Mouse (Mus musculus): Measurements from ENCODE around the gene Blmh.

Gene Blmh

DNA sequence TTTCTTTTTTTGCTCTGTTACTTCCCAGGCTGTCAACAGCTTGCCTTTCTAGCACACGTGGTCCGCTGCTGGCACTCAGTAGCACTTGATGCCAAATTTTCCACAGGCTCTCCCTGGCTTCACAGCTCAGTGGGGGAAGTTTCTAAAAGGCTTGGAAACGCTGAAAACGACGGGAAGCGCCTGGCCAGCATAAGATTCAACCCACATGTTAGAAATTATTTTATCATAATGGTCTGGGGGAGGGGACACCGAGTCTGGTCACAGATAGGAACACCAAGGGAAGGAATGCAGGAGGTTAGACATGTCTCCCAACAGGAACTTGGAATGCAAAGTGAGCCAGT is 12.6 kb upstream of the Blmh start:
- in situ Hi-C loops (cut with MboI, MseI) = no loop called here

DNA sequence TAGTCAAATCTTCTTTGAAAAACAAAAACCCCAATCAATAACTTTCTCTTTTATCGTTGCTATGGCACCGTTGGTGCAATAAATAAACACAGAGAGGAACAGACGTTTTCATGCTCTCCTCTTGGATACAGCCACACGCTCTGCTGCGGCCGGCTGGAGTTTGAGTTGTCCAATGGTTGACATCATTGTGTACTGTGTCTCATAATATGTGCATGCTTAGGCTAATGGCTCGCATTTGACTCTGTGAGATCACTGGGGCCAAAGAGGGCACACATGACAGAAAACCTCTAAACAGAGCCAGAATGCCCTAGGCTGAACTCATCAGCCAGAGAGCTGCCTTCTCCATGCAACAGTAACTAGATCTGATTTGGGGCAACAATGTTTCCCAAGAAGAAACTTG is 10.2 kb upstream of the Blmh start:
- in situ Hi-C loops (cut with MboI, MseI) = no loop called here

DNA sequence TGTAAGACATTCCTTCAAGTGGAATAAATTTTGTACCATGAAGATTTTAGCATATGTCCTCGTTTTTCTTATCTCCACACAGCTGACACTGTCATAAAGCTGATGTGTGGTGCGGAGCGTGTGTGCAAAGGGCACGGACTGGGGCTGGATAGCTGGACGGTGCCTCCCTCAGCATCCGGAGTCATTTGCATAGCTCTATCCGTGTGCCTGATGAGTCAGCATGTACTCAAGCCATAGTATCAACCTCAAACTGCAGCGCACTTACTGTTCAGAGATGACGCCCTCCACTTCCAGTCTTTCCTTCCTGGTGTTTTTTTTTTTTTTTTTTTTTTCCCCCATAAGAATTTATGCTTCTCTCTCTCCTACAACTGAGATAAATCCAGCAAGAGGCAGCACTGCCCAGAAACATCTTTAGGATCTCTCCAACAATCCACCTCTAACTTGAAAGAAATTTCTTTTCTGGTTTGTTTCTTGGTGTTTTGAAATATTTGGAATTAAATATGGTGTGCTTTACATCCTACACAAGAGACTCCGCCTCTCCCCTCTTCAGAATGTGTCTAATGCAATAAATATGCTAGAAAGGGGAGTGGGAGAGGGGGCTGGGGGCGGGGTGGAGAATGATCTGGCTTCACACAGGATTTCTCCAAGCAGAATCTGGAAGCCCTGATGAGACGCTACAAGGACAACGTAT is 7.9 kb upstream of the Blmh start:
- in situ Hi-C loops (cut with MboI, MseI) = no loop called here

DNA sequence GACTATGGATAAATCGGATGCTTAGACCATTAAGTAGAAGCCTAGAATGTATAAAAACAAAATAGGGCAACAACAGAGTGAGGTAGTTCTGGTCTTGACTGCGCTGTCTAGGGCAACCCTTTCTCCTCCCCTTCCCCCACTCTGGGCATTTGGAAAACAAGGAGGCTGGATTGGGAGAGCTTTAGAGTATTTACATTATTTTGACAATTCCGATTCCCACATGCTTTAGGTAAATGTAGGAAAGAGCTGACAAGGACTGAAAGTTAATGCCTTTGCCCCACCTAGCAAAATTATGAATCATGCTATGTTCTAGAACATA is 7.4 kb upstream of the Blmh start:
- in situ Hi-C loops (cut with MboI, MseI) = no loop called here

DNA sequence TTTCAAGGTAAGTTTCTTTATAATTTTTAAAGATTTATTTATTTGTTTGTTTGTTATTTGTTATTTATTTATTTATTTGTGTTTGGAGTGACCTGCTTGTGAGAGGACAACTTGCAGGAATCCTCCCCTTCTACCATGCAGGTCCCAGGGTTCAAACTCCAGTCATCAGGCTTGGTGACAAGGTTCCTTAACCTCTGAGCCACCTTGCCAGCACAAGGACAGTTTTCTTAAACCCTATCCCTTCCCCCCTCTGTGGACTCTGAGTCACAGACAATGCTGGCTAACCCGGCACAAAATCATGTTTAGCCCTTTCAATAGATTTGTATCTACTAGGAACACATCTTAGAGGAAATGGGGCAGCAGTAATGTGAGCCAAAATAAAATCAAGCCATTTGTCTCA is 4.0 kb upstream of the Blmh start:
- in situ Hi-C loops (cut with MboI, MseI) = loop anchor here in 1 of 2 experiments (10.0 kb wide), 1 partner anchor 236 kb away; no protein-coding TSS in a partner anchor

DNA sequence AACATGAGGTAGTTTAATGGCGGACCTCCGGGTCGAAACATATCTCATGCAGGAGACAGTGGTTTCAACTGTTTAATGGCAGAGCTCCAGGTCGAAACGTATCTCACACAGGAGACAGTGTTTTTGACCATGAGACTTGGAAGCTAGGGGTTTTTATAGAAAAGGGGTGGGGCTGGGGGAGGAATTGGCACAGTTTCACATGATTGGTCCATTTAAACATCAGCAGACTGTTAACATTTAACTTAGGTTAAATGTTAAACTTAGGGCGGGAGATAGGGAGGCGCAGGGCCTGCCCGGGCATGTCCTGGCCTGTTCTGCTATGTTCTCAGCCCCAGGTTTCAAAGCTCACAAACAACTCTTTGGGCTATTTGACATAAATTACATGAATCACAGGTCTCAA is 4.0 kb downstream of the Blmh start:
- in situ Hi-C loops (cut with MboI, MseI) = loop anchor here in 1 of 2 experiments (10.0 kb wide), 1 partner anchor 244 kb away; no protein-coding TSS in a partner anchor

DNA sequence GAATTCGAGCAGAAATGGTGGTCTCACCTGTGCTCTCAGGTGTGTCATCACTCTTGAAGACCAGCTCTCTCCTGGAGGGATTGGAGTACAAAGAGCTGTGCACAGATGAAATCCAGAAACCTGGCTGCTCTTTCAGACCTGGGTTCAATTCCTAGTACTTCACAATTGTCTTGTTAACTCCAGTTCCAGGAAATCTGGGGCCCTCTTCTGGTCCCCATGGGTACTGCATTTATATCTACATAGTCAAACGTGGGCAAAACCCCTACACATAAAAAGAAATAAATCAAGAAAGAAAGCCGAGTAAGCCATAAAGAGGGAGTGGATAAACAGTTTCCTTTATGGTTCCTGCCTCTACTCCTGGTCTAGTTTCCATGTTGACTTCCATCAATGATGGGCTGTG is 8.6 kb downstream of the Blmh start:
- in situ Hi-C loops (cut with MboI, MseI) = no loop called here

DNA sequence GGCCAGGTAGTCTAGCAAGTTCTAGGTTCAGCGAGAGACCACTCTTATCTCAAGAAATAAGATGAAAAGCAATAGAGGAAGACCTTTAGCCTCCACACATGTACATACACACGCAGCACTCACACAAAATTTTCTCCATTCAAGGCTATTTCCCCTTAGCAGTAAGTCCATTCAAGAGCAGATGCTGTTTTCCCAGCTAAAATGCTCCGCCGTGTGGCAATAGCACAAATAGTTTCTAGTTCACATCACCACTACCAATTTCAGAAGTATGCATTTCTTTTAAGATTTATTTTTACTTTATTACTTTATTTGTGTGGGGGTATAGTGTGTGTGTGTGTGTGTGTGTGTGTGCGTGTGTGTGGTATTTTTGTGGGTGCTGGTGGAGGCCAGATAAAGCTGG is 12.0 kb downstream of the Blmh start:
- in situ Hi-C loops (cut with MboI, MseI) = no loop called here

DNA sequence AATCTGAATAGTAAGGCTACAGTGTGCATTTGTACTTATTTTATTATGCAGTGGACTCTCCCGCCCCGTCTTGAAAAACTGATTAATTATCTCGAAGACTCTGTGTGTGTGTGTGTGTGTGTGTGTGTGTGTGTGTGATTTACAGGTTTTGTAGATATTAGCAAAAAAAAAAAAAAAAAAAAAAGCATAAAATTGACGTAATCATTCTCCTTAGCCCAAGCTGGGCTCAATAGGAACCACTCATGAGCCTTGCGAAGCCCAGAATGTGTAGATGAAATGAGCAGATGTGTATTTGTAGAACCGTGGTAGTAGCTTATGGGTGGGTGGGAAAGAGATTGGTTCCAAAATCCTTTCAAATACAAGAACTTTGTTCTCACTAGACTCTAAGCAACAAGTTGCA is 20.2 kb downstream of the Blmh start:
- in situ Hi-C loops (cut with MboI, MseI) = no loop called here

DNA sequence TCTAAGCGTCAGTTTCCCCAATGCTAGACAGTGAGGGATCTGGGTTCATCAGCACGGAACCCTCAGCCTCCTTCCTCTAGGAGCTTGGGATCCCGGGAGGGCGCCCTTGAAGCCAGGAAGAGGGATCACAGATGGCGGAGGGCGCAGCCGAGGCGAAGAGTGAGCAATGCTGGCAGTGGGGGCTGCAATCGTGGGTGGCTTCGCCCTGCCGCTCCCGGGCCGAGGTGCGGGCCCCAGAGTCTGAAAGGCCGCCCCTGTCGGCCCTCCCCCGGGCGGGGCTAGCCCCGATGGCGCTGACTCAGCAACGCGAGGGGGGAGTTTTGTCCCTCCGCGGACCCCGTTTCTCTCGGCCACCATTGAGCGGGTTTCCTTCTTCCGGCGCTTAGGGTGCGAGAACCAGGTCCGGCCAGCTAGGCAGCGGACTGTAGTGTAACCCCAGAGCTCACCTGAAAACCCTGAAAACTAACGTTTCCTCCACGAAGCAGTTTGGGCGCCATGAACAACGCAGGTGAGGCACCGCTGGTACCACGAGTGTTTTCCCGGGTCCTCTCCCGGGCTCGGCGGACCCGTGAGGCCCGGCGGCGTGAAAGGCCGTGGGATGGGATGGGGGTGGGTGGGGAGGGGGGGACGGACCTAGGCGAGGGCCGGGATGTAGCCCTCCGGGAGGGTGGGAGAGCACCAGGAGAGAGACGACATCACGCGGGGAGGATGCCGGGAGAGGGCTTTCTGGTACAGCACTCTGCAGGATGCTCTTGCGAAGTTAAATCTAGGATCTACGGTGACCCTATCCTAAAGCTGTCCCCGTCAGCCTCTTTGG is 21.0 kb downstream of the Blmh start:
- in situ Hi-C loops (cut with MboI, MseI) = no loop called here

DNA sequence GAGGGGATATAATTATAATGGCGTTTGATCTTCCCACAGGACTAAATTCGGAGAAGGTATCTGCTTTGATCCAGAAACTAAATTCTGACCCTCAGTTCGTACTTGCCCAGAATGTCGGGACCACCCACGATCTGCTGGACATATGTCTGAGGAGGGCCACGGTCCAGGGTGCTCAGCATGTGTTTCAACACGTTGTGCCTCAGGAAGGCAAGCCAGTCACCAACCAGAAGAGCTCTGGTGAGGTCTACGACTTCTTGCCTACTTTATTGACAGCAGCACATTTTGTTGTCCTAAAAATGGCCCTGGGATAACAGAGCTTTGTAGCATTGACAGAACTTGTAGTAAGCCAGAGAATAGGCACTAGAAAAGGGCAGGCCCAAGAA is 21.6 kb downstream of the Blmh start:
- in situ Hi-C loops (cut with MboI, MseI) = no loop called here

DNA sequence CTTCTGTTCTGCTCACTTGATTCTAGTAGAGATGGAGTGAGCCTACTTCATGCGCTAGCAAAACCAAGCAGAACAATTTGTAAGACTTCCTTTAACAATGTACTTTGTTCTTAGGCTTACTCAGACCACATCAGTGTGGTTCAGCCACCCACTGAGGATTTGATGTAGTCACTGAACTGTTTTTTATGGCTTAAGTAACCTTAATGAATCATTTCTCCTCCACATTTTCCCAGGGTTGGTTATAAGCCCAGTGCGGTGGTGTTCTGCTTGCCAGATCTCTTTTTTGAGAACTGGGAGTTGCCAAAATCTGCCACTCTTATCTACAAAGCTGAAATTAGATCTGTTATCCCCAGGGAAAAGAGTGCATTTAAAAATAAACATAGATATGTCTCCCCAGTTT is 28.9 kb downstream of the Blmh start:
- in situ Hi-C loops (cut with MboI, MseI) = no loop called here

DNA sequence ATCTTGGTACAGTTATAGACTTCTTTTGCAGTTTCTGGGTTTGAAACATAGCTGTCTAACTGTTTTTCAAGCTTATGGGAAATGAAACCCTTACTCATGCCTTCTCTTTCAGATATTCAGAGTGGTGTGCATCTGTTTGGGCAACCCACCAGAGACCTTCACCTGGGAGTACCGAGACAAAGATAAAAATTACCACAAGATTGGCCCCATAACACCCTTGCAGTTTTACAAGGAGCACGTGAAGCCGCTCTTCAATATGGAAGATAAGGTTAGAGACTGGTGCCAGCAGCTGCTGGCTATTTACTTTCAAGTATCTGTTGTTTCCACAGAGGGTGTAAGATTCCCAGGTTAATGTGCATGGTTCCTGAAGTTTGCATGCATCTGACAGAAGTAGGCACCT is 41.1 kb downstream of the Blmh start:
- in situ Hi-C loops (cut with MboI, MseI) = no loop called here

DNA sequence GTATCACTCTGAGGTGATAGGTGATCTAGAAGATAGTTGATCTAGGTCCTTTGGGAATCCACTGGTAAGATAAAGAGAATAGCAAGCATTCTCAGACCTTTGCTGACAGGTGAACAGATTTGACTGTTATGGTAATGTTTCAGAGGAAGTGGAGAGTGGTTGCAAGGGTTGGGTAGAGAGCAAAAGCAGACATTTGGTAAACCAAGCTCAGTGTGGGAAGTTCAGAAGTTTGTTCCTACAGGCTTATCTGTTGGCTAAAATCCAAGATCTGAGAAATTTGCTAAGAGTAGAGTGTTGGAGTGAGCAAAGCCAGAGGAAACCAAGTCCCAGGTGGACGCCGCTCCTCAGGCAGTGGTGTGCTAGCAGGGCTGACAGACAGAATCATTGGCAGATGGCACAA is 45.7 kb downstream of the Blmh start:
- in situ Hi-C loops (cut with MboI, MseI) = no loop called here

DNA sequence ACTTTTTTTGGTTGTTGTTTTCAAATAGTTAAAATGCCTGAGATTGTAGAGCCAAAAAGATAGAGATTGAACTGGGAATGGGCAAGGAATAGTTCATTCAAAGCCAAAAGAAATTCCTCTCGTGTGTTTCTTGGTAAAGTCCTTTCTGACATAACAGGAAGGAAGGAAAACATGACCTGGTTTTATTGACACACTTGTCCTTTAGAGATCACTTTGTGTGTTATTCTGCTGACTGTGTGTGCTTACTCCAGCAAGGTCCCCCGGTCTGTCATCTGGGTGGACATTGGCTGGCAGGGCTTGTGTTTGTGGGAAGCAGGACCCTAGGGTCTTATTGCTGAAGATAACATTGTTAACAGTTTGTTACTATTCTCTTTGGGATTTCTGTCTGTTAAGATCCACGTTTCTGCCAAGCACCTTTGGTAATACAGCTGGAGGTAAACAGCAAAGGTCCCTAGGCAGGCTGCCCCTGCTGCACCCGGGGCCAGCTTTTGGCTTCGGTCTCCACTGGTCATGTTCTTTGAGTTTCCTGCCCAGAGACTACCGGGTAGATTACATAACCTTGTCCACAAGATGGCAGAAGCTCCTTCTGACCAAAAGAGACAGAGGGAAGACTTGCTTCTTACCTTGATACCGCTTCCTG is 50.2 kb downstream of the Blmh start:
- in situ Hi-C loops (cut with MboI, MseI) = no loop called here

DNA sequence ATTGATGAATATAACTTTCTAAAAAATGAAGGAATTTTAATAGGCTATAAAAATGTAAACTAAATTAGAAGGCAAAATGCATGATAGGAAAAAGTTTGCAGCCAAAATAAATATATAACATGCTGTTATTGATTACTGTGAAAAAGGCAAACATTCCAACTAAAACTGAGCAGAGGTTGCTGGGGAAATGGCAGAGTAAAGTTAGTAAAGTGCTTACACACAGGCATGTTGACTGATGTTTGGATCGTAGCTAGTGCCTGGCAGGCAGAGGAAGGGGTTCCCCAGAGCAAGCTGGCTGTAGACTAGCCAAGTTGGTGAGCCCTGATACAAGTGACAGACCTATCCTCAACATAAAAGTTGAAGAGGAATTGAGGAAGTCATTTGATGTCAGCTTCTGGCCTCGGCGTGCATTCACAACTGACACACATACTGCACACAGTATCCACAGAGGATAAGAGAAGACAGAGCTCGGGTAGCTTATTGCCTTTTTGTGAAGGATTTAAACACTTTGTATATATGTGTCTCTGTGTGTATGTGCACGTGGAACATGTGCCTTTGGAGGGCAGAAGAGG is 57.0 kb downstream of the Blmh start:
- in situ Hi-C loops (cut with MboI, MseI) = no loop called here

DNA sequence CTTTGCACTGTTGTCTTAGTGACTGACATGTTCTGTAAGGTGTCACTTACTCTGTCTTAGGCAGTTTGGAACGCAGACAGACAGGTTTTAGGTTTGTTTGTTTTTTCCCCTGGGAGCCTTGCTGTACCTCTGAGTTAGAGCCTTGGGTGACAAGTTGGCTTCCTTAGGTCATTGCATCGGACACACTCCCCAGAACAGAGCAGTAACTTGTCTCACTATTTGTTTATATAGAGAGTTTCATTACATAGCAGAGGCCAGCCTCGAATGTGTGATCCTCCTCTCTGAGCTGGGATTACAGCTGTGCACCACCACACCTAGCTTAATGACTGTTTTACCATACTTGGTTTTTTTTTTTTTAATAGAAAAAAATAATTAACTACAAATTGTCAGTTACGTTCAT is 57.8 kb downstream of the Blmh start:
- in situ Hi-C loops (cut with MboI, MseI) = no loop called here

DNA sequence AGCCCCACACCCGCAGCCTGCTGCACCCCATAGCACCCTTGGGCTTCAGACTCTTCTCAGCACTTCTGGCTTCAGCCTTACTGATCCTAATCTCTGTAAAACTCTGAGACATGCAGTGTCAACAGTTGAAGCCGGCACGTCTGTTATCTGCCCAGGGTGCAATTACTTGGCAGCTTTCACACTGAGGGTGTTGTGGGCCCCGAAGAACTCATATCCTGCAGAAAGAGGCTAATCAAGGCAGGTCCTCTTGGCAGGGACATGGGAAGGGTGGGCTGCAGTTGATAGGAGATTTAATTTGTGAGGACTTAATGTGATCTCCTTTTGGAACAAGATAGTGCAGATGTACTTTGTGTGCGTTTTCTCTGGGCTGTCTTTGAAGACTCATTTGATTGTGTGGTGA is 59.0 kb downstream of the Blmh start:
- in situ Hi-C loops (cut with MboI, MseI) = no loop called here

DNA sequence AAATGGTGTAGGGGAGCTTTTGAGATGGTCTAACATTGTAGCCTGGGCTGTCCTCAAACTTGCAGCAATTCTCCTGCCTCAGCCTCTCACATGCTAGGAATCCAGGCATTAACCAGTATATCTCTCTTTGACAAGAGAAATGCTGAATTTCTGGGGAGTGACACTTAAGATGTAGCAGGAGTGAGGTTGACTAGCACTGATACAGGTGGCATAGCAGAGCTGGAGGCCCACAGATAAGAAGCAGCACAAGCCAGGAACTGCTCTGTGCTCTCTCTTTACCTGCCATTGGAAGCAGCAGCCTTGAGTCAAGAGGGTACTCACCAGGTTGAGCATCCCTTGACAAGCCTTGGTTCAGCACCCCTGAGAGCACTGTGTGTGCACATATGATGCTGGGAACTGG is 59.6 kb downstream of the Blmh start:
- in situ Hi-C loops (cut with MboI, MseI) = no loop called here

DNA sequence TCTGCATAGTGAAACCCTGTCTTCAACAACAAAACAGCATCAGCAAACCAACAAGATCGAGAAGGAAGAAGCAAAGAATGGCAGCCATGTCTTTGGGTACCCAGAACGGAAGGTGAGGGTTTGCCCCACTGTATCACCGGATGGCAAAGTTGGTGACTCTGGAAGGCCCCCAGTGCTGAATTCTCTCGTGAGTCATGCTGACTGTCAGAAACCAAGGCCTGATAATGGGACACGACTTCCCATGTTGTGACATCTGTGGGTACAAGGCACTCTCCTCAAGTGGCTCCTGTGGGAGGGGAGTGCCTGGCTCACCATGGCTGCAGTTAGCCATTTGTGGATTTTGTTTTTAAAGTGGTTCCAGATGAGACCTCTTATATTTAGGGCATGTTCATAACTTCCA is 66.2 kb downstream of the Blmh start:
- in situ Hi-C loops (cut with MboI, MseI) = no loop called here

DNA sequence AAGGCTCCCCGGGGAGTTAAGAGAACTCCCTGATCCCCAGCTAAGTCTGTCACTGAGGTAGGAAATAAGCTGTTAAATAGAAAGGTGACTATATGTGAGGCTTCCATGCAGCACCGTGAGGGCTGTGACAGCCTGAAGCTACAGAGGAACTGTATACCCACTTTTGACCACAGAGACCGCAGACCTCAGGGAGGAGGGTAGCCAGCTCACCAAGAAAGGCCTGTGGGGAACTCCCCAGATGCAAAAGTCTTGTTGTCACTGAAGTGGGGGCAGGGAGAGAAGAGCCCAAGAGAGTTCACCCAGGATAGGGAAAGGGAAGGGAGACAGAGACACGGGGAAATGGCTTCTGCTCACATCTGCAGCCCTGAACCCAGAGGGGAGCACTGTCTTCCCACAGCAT is 68.3 kb downstream of the Blmh start:
- in situ Hi-C loops (cut with MboI, MseI) = no loop called here

DNA sequence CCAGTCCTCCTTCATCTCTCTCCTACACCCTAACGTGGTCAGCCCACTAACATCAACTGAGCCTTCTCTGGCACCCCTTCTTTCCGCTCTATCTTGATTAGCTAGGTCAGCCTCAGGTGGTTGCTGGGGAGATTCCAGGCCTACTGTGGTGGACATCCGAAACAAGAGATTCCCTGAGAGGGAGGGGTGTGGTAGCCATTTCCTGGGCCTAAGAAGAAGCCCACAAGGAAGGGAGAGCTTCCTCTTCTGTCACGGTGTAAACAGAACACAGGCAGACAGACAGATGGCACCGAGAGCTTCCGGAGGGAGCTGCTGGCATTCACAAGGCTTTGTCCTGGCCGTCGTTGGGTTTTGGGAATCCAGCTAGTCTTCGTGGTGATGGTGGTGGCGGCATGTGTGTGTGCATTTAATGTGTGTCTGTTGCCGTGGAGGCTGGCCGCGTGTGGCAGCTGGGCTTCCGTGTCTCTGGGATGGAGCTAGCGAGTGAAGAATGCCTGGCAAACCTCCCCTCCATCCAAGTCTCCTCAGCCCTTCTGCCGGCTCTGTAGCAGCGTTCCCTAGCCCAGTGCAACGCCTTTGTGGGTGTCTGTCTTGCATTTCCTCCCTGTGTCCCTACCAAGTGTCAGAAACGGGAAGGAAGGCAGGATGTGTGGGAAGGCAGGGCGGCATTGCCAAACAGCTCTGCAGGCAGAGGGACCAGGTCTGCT is 71.5 kb downstream of the Blmh start:
- in situ Hi-C loops (cut with MboI, MseI) = no loop called here

Data from T-helper 17 cell (primary cell).